Mouse (Mus musculus) limb, embryonic 14.5 days (tissue): ENCODE results near the gene Vamp8. TPM values are rescaled to one million over a fixed set of nuclear protein-coding genes. Genes with fewer than 3 reads are reported as not detected.

Source experiments
- ATAC-seq: fragments of 200-750 bp; cut with Nextera tagmentation; 2 replicates; pipeline ENCODE4 v1.8.0; 2017; ENCODE audit warnings: low read depth, moderate number of reproducible peaks, moderate TSS enrichment; ENCODE audit not compliant: low FRiP score
- DNase-seq: peaks from one replicate; pipeline ENCODE4 v3.0.0-alpha.2; 2015; ENCODE audit warnings: low spot score
- H3K27ac ChIP-seq: fragments of 300-500 bp; sonication (generic); replicated peaks from 2 replicates; pipeline ENCODE4 v1.5.1; 2014; ENCODE audit warnings: low read depth, mild to moderate bottlenecking, low read length, moderate library complexity, mixed read lengths
- H3K27me3 ChIP-seq: fragments of 300-500 bp; sonication (generic); 2 replicates; pipeline ENCODE4 v1.6.1; 2014; ENCODE audit warnings: low read length, mixed read lengths; ENCODE audit not compliant: control insufficient read depth, insufficient read depth
- H3K36me3 ChIP-seq: fragments of 300-500 bp; sonication (generic); 2 replicates; pipeline ENCODE4 v1.6.1; 2014; ENCODE audit warnings: mild to moderate bottlenecking, low read length, moderate library complexity, mixed read lengths; ENCODE audit not compliant: control insufficient read depth, insufficient read depth
- H3K4me1 ChIP-seq: fragments of 300-500 bp; sonication (generic); 2 replicates; pipeline ENCODE4 v1.6.1; 2014; ENCODE audit warnings: antibody characterized with exemption, low read length, mixed read lengths; ENCODE audit not compliant: control insufficient read depth, insufficient read depth
- H3K4me2 ChIP-seq: fragments of 300-500 bp; sonication (generic); replicated peaks from 2 replicates; pipeline ENCODE4 v1.6.1; 2014; ENCODE audit warnings: low read depth, mild to moderate bottlenecking, low read length, moderate library complexity; ENCODE audit not compliant: severe bottlenecking
- H3K4me3 ChIP-seq: fragments of 300-500 bp; sonication (generic); replicated peaks from 2 replicates; pipeline ENCODE4 v1.5.1; 2014; ENCODE audit warnings: low read length
- H3K9ac ChIP-seq: fragments of 300-500 bp; sonication (generic); 2 replicates; pipeline ENCODE4 v1.6.1; 2014; ENCODE audit warnings: mild to moderate bottlenecking, low read depth, low read length, moderate library complexity; ENCODE audit not compliant: severe bottlenecking
- H3K9me3 ChIP-seq: fragments of 300-500 bp; sonication (generic); 2 replicates; pipeline ENCODE4 v1.6.1; 2016; ENCODE audit warnings: low read length; ENCODE audit not compliant: control insufficient read depth
- POLR2A ChIP-seq: fragments of 200-500 bp; IDR thresholded peaks from 2 replicates; pipeline ENCODE4 v1.8.0; 2012; ENCODE audit warnings: inconsistent platforms, mild to moderate bottlenecking, moderate library complexity, borderline replicate concordance; ENCODE audit not compliant: insufficient read depth, insufficient read length; ENCODE audit errors: extremely low read depth
- WGBS: fragments of 180-500 bp; shearing (Covaris S2); extraction: QIAGEN DNeasy Blood & Tissue Kit; methylation state at CpG from one replicate; pipeline ENCODE4 v1.1.7; 2014; 5-methylcytosine and 5-hydroxymethylcytosine counted together
- polyA plus RNA-seq, 2 experiments: library from polyadenylated mRNA; depleted of rRNA in 1 of 2; stranded (reverse) in 1 of 2; unstranded in 1 of 2; fragments of >200 nt; fragmentation: Nextera tagmentation in 1 of 2; extraction: Ambion mirVana in 1 of 2; gene quantifications; 2 replicates each; pipeline versions ENCODE4 v1.2.1 to v1.2.3; 2012 to 2014

Gene Vamp8
- polyA plus RNA-seq, 2 experiments: 125 to 173 TPM

- Histone ChIP-seq H3K36me3 (no peaks in the 10 kb centered on the region), H3K9ac (no peak overlapping the region), H3K27ac (no peak overlapping the region), H3K27me3 (no peaks in the 10 kb centered on the region), H3K4me2 (no peak overlapping the region), H3K4me1 (no peaks in the 10 kb centered on the region), H3K9me3 (no peaks in the 10 kb centered on the region), H3K4me3 (no peak overlapping the region)
- no peak for TF ChIP-seq POLR2A
- ATAC-seq (no peak; the same call in 1 of the 2 replicates), DNase-seq (no peak)
- 45% methylated on average over 5 of the region's 5 CpGs for WGBS
Observed at GRCm38 (mm10) chr6:72371147-72371546, 19.4 kb downstream of the Vamp8 start.

- H3K4me3 ChIP-seq: no peak overlapping the region
- 87% methylated on average over 12 of the region's 12 CpGs for WGBS
- no peak for TF ChIP-seq POLR2A
Observed at GRCm38 (mm10) chr6:72370091-72370490, 20.4 kb downstream of the Vamp8 start.

GRCm38 (mm10) chr6:72369557-72369956 is 20.9 kb downstream of the Vamp8 start:
- ATAC-seq: no peak
- Histone ChIP-seq H3K4me1 (no peaks in the 10 kb centered on the region), H3K9ac (no peak overlapping the region), H3K4me3 (no peak overlapping the region), H3K4me2 (no peak overlapping the region), H3K27ac (no peak overlapping the region), H3K36me3 (no peaks in the 10 kb centered on the region), H3K9me3 (no peaks in the 10 kb centered on the region), H3K27me3 (no peaks in the 10 kb centered on the region)
- no peak for TF ChIP-seq POLR2A
- DNase-seq: no peak
- 71% methylated on average over 4 of the region's 4 CpGs for WGBS

More at GRCm38 (mm10) chr6:72370091-72370490, 20.4 kb downstream of the Vamp8 start:
- Histone ChIP-seq H3K9me3 (no peaks in the 10 kb centered on the region), H3K36me3 (no peaks in the 10 kb centered on the region), H3K27ac (no peak overlapping the region), H3K27me3 (no peaks in the 10 kb centered on the region), H3K4me1 (no peaks in the 10 kb centered on the region), H3K9ac (no peak overlapping the region), H3K4me2 (no peak overlapping the region)
- ATAC-seq (no peak), DNase-seq (no peak)

GRCm38 (mm10) chr6:72367460-72367974 is 23.0 kb downstream of the Vamp8 start:
- no peak overlapping the region for H3K27ac ChIP-seq
- 80% methylated on average over 4 of the region's 4 CpGs for WGBS
- no peaks in the 10 kb centered on the region for H3K9me3 ChIP-seq
- H3K36me3 ChIP-seq: no peaks in the 10 kb centered on the region
- no peak overlapping the region for H3K4me3 ChIP-seq
- no peaks in the 10 kb centered on the region for H3K27me3 ChIP-seq
- TF ChIP-seq POLR2A: no peak
- no peak overlapping the region for H3K9ac ChIP-seq
- DNase-seq: no peak
- H3K4me2 ChIP-seq: no peak overlapping the region
- no peak for ATAC-seq
- no peaks in the 10 kb centered on the region for H3K4me1 ChIP-seq

DNA sequence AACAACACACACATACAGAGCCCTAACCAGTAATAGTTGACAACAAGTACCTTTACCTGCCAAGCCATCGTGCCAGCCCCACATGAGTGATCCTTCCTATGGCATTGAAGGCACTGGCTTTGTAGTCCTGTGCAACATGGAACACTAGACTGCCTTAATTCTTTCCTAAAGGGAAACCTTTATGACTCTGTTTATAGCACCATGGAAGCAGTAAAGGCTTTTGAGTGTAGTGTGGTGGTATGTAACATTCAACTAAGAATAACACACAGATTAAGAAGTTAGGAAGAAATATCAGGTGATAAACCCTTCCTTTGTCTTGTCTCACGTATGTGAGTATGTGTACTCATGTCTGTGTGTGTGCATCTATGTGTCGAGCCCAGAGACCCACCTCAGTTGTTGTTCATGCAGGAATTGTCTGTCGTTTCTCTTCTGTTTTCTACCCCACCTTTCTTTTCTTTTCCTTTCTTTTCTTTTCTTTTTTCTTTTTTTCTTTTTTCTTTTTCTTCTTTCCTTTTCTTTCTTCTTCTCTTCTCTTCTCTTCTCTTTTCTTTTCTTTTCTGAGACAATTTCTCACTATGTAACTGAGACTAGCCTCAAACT is 23.6 kb downstream of the Vamp8 start, which contains the start of gene Rnf181:
Gene Rnf181, minus strand, starts transcription at position 113 of the 600 bp plus-strand sequence.
- no peak for TF ChIP-seq POLR2A
- no peak for DNase-seq
- H3K9ac ChIP-seq: no peak within 1 kb of the TSS

More for the DNA sequence above, 23.6 kb downstream of the Vamp8 start, which contains the start of gene Rnf181:
- ATAC-seq: no peak
- H3K4me1 ChIP-seq: no peaks in the 10 kb centered on the region
- no peaks in the 10 kb centered on the region for H3K9me3 ChIP-seq
- no peak within 1 kb of the TSS for H3K4me2 ChIP-seq
- no peaks in the 10 kb centered on the region for H3K27me3 ChIP-seq
- H3K27ac ChIP-seq: no peak within 1 kb of the TSS
- WGBS: 73% methylated on average over 4 of the region's 4 CpGs
- no peak within 1 kb of the TSS for H3K4me3 ChIP-seq
- no peaks in the 10 kb centered on the region for H3K36me3 ChIP-seq
